Mouse (Mus musculus) spleen, embryonic (tissue): ENCODE measurements around the gene Rnf215.
"Not testable (repeated sequence)": the region's sequence is repeated elsewhere in the genome, so short reads cannot be mapped to it uniquely, and the experiment has no call there.

Experiments used
- CTCF ChIA-PET: fragments of 350-600 bp; sonication (Branson Sonifier 250); formaldehyde crosslinking; loops from one replicate; lab custom pipeline; 2022; lab: Charles Lee

The Rnf215 gene

GRCm38 (mm10) chr11:4112861-4113260 lies 22.1 kb upstream of the Rnf215 start:
- CTCF ChIA-PET: no interaction called here

- CTCF ChIA-PET: no interaction called here
Observed at GRCm38 (mm10) chr11:4113496-4113895, 21.5 kb upstream of the Rnf215 start.

- CTCF ChIA-PET: interaction anchor here (0.9 kb wide), 1 partner anchor 55 kb away, joined by 8 read pairs; no protein-coding TSS in a partner anchor
Observed at GRCm38 (mm10) chr11:4113970-4114369, 21.0 kb upstream of the Rnf215 start.

GRCm38 (mm10) chr11:4114541-4114940 lies 20.5 kb upstream of the Rnf215 start:
- CTCF ChIA-PET: interaction anchor here (0.9 kb wide), 1 partner anchor 54 kb away, joined by 8 read pairs; no protein-coding TSS in a partner anchor

GRCm38 (mm10) chr11:4115407-4115806 lies 19.6 kb upstream of the Rnf215 start:
- CTCF ChIA-PET: no interaction called here

- CTCF ChIA-PET: interaction anchor here (0.6 kb wide), 1 partner anchor 281 kb away, joined by 3 read pairs; no protein-coding TSS in a partner anchor
Observed at GRCm38 (mm10) chr11:4116458-4117141, 18.4 kb upstream of the Rnf215 start.

- CTCF ChIA-PET: interaction anchor here (0.5 kb wide), 1 partner anchor 62 kb away, joined by 3 read pairs; no protein-coding TSS in a partner anchor
Observed at GRCm38 (mm10) chr11:4117372-4118071, 17.5 kb upstream of the Rnf215 start.

- CTCF ChIA-PET: interaction anchor here (0.5 kb wide), 1 partner anchor 63 kb away, joined by 3 read pairs; no protein-coding TSS in a partner anchor
Observed at GRCm38 (mm10) chr11:4118081-4118921, 16.7 kb upstream of the Rnf215 start.

- CTCF ChIA-PET: no interaction called here
Observed at GRCm38 (mm10) chr11:4119635-4120034, 15.4 kb upstream of the Rnf215 start.

- CTCF ChIA-PET: no interaction called here
Observed at GRCm38 (mm10) chr11:4121691-4122090, 13.3 kb upstream of the Rnf215 start.

GRCm38 (mm10) chr11:4122226-4122625 lies 12.8 kb upstream of the Rnf215 start:
- CTCF ChIA-PET: no interaction called here

GRCm38 (mm10) chr11:4122742-4123579 lies 12.0 kb upstream of the Rnf215 start, which contains the start of gene Sec14l2:
TSS of gene Sec14l2 (minus strand) at chr11:4123415.
- CTCF ChIA-PET: interaction anchor here (1.0 kb wide), 1 partner anchor 29 kb away, joined by 3 read pairs; no protein-coding TSS in a partner anchor

- CTCF ChIA-PET: interaction anchor here (1.0 kb wide), 1 partner anchor 30 kb away, joined by 3 read pairs; no protein-coding TSS in a partner anchor
Observed at GRCm38 (mm10) chr11:4123922-4124321, 11.1 kb upstream of the Rnf215 start.

- CTCF ChIA-PET: no interaction called here
Observed at GRCm38 (mm10) chr11:4127059-4127458, 7.9 kb upstream of the Rnf215 start.

- CTCF ChIA-PET: not testable (repeated sequence)
Observed at GRCm38 (mm10) chr11:4128461-4128860, 6.5 kb upstream of the Rnf215 start.

- CTCF ChIA-PET: interaction anchor here (0.9 to 1.4 kb wide), 3 partner anchors 84 to 128 kb away, joined by 3 to 4 read pairs (median 4); partner anchors contain the start of gene Castor1
Observed at GRCm38 (mm10) chr11:4133450-4133849, 1.6 kb upstream of the Rnf215 start.

GRCm38 (mm10) chr11:4134400-4134799 lies 602 bp upstream of the Rnf215 start:
- CTCF ChIA-PET: interaction anchor here (0.9 to 2.0 kb wide), 5 partner anchors 38 to 127 kb away, joined by 3 to 11 read pairs (median 4); partner anchors contain the start of gene Castor1

- CTCF ChIA-PET: no interaction called here
Observed at GRCm38 (mm10) chr11:4138964-4139363, 4.0 kb downstream of the Rnf215 start.

GRCm38 (mm10) chr11:4141505-4141904 lies 6.5 kb downstream of the Rnf215 start:
- CTCF ChIA-PET: no interaction called here

- CTCF ChIA-PET: no interaction called here
Observed at GRCm38 (mm10) chr11:4142352-4142751, 7.3 kb downstream of the Rnf215 start.
